Mouse (Mus musculus): ENCODE data around the gene Vac14.

GRCm38 (mm10) chr8:110733036-110733435 lies 114.7 kb downstream of the Vac14 start:
- TF ChIP-seq CTCF (IDR thresholded peaks at IDR 0.05; ENCODE audit: extremely low read depth, insufficient read length, insufficient replicate concordance, low read depth, low read length) (no peak), POLR2A (IDR thresholded peaks at IDR 0.05; ENCODE audit: low read depth, low read length) (no peak)

Data from small intestine, adult 2 months (tissue).